Mouse (Mus musculus): ENCODE data around the gene Kif3a.

GRCm38 (mm10) chr11:53637803-53638260 is 70.7 kb downstream of the Kif3a start:
- TF ChIP-seq MAFK (IDR thresholded peaks at IDR 0.05; ENCODE audit: insufficient read depth, low read depth, low read length) (no peak), ZC3H11A (IDR thresholded peaks at IDR 0.05; ENCODE audit: borderline replicate concordance, low read depth, low read length) (no peak)
